Mouse (Mus musculus) midbrain, embryonic 16.5 days (tissue): ENCODE measurements around the gene Polr3h. TPM values are rescaled to one million over a fixed set of nuclear protein-coding genes. Genes with fewer than 3 reads are reported as not detected.

ENCODE experiments used
- ATAC-seq: fragments of 200-750 bp; cut with Nextera tagmentation; 2 replicates; pipeline ENCODE4 v1.8.0; 2017; ENCODE audit warnings: moderate TSS enrichment
- H3K27ac ChIP-seq: fragments of 300-500 bp; sonication (generic); 2 replicates; pipeline ENCODE4 v1.5.1; 2014; ENCODE audit warnings: mild to moderate bottlenecking, low read length, mixed read lengths
- H3K27me3 ChIP-seq: fragments of 300-500 bp; sonication (generic); 2 replicates; pipeline ENCODE4 v1.6.1; 2014; ENCODE audit warnings: low read depth, low read length, mixed read lengths; ENCODE audit not compliant: control insufficient read depth, insufficient read depth
- H3K36me3 ChIP-seq: fragments of 300-500 bp; sonication (generic); 2 replicates; pipeline ENCODE4 v1.6.1; 2014; ENCODE audit warnings: mild to moderate bottlenecking, low read length, moderate library complexity, mixed read lengths; ENCODE audit not compliant: control insufficient read depth, insufficient read depth
- H3K4me1 ChIP-seq: fragments of 300-500 bp; sonication (generic); 2 replicates; pipeline ENCODE4 v1.6.1; 2014; ENCODE audit warnings: mild to moderate bottlenecking, low read length, mixed read lengths; ENCODE audit not compliant: control insufficient read depth, insufficient read depth
- H3K4me2 ChIP-seq: fragments of 300-500 bp; sonication (generic); 2 replicates; pipeline ENCODE4 v1.6.1; 2014; ENCODE audit warnings: mild to moderate bottlenecking, low read length, mixed read lengths
- H3K4me3 ChIP-seq: fragments of 300-500 bp; sonication (generic); 2 replicates; pipeline ENCODE4 v1.5.1; 2014; ENCODE audit warnings: low read depth, mild to moderate bottlenecking, low read length, moderate library complexity, mixed read lengths
- H3K9ac ChIP-seq: fragments of 300-500 bp; sonication (generic); 2 replicates; pipeline ENCODE4 v1.6.1; 2014; ENCODE audit warnings: low read depth, low read length, mixed read lengths
- H3K9me3 ChIP-seq: fragments of 300-500 bp; sonication (generic); replicated peaks from 2 replicates; pipeline ENCODE4 v1.6.1; 2014; ENCODE audit warnings: mild to moderate bottlenecking, low read length, mixed read lengths; ENCODE audit not compliant: control insufficient read depth, poor library complexity, severe bottlenecking
- WGBS: fragments of 180-500 bp; shearing (Covaris S2); extraction: QIAGEN DNeasy Blood & Tissue Kit; methylation state at CpG from one replicate; pipeline ENCODE4 v1.1.7; 2014; 5-methylcytosine and 5-hydroxymethylcytosine counted together
- polyA plus RNA-seq: library from polyadenylated mRNA; unstranded; fragments of >200 nt; fragmentation: Nextera tagmentation; extraction: Ambion mirVana; gene quantifications from 2 replicates; pipeline ENCODE4 v1.2.1, GENCODE M21; 2015

Polr3h gene
- polyA plus RNA-seq, 1 experiment from 2014 or later: 77.2 TPM

- WGBS: 36% methylated on average over 7 of the region's 7 CpGs
- no peak for ATAC-seq
- no peaks in the 10 kb centered on the region for H3K4me1 ChIP-seq
Observed at GRCm38 (mm10) chr15:81848301-81848700, 77.7 kb downstream of the Polr3h start.

GRCm38 (mm10) chr15:81847861-81848260 lies 78.2 kb downstream of the Polr3h start:
- Histone ChIP-seq H3K27me3 (no peaks in the 10 kb centered on the region), H3K36me3 (peaks cover 18% of the 10 kb centered on the region), H3K4me2 (no peak overlapping the region), H3K27ac (no peak overlapping the region), H3K9me3 (no peaks in the 10 kb centered on the region), H3K4me1 (no peaks in the 10 kb centered on the region), H3K4me3 (no peak overlapping the region), H3K9ac (no peak overlapping the region)
- WGBS: 84% methylated on average over 5 of the region's 5 CpGs
- no peak for ATAC-seq

More at GRCm38 (mm10) chr15:81848301-81848700, 77.7 kb downstream of the Polr3h start:
- no peak overlapping the region for H3K4me2 ChIP-seq
- H3K27me3 ChIP-seq: no peaks in the 10 kb centered on the region
- H3K9me3 ChIP-seq: no peaks in the 10 kb centered on the region
- H3K9ac ChIP-seq: no peak overlapping the region
- H3K27ac ChIP-seq: no peak overlapping the region
- no peak overlapping the region for H3K4me3 ChIP-seq
- H3K36me3 ChIP-seq: peaks cover 18% of the 10 kb centered on the region

- 95% methylated on average over 4 of the region's 4 CpGs for WGBS
- Histone ChIP-seq H3K4me1 (no peaks in the 10 kb centered on the region), H3K9ac (no peak overlapping the region), H3K36me3 (peaks cover 18% of the 10 kb centered on the region), H3K27ac (no peak overlapping the region), H3K27me3 (no peaks in the 10 kb centered on the region), H3K4me2 (no peak overlapping the region), H3K4me3 (no peak overlapping the region), H3K9me3 (no peaks in the 10 kb centered on the region)
- no peak for ATAC-seq
Observed at GRCm38 (mm10) chr15:81847161-81847560, 78.9 kb downstream of the Polr3h start.

GRCm38 (mm10) chr15:81846755-81847154 lies 79.3 kb downstream of the Polr3h start:
- H3K9ac ChIP-seq: no peak overlapping the region
- H3K9me3 ChIP-seq: no peaks in the 10 kb centered on the region
- no peak overlapping the region for H3K4me2 ChIP-seq
- no peak overlapping the region for H3K27ac ChIP-seq
- H3K4me1 ChIP-seq: no peaks in the 10 kb centered on the region
- 88% methylated on average over 9 of the region's 9 CpGs for WGBS
- peaks cover 18% of the 10 kb centered on the region for H3K36me3 ChIP-seq
- H3K27me3 ChIP-seq: no peaks in the 10 kb centered on the region
- H3K4me3 ChIP-seq: no peak overlapping the region
- ATAC-seq: no peak

- no peak overlapping the region for H3K27ac ChIP-seq
- no peaks in the 10 kb centered on the region for H3K27me3 ChIP-seq
- no peaks in the 10 kb centered on the region for H3K4me1 ChIP-seq
- no peak overlapping the region for H3K9ac ChIP-seq
- H3K4me3 ChIP-seq: no peak overlapping the region
- peaks cover 8% of the 10 kb centered on the region for H3K36me3 ChIP-seq
- ATAC-seq: no peak
- H3K4me2 ChIP-seq: no peak overlapping the region
- 41% methylated on average over 4 of the region's 4 CpGs for WGBS
- no peaks in the 10 kb centered on the region for H3K9me3 ChIP-seq
Observed at GRCm38 (mm10) chr15:81845724-81846123, 80.3 kb downstream of the Polr3h start.

- no peak overlapping the region for H3K27ac ChIP-seq
- peaks cover 2% of the 10 kb centered on the region; the same call in 1 of the 2 replicates for H3K36me3 ChIP-seq
- H3K9me3 ChIP-seq: no peaks in the 10 kb centered on the region
- ATAC-seq: no peak
- 77% methylated on average over 5 of the region's 5 CpGs for WGBS
- no peak overlapping the region for H3K4me2 ChIP-seq
- no peaks in the 10 kb centered on the region for H3K4me1 ChIP-seq
- H3K9ac ChIP-seq: no peak overlapping the region
- H3K27me3 ChIP-seq: no peaks in the 10 kb centered on the region
- H3K4me3 ChIP-seq: no peak overlapping the region
Observed at GRCm38 (mm10) chr15:81845033-81845625, 80.9 kb downstream of the Polr3h start.

- H3K27me3 ChIP-seq: no peaks in the 10 kb centered on the region
- no peak for ATAC-seq
- 91% methylated on average over 7 of the region's 7 CpGs for WGBS
Observed at GRCm38 (mm10) chr15:81842275-81842674, 83.8 kb downstream of the Polr3h start.

GRCm38 (mm10) chr15:81840306-81840705 lies 85.7 kb downstream of the Polr3h start:
- Histone ChIP-seq H3K36me3 (no peaks in the 10 kb centered on the region), H3K27me3 (no peaks in the 10 kb centered on the region), H3K27ac (no peak overlapping the region), H3K9ac (no peak overlapping the region), H3K4me3 (no peak overlapping the region), H3K9me3 (no peaks in the 10 kb centered on the region), H3K4me2 (no peak overlapping the region), H3K4me1 (no peaks in the 10 kb centered on the region)
- ATAC-seq: no peak
- WGBS: 93% methylated on average over 7 of the region's 7 CpGs

More at GRCm38 (mm10) chr15:81842275-81842674, 83.8 kb downstream of the Polr3h start:
- H3K4me2 ChIP-seq: no peak overlapping the region
- H3K4me3 ChIP-seq: no peak overlapping the region
- H3K9ac ChIP-seq: no peak overlapping the region
- H3K4me1 ChIP-seq: no peaks in the 10 kb centered on the region
- H3K9me3 ChIP-seq: no peaks in the 10 kb centered on the region
- no peak overlapping the region for H3K27ac ChIP-seq
- no peaks in the 10 kb centered on the region for H3K36me3 ChIP-seq

GRCm38 (mm10) chr15:81839634-81840033 lies 86.4 kb downstream of the Polr3h start:
- H3K4me1 ChIP-seq: no peaks in the 10 kb centered on the region
- H3K27ac ChIP-seq: no peak overlapping the region
- H3K36me3 ChIP-seq: no peaks in the 10 kb centered on the region
- ATAC-seq: peak; percentile 56; the same call in 1 of the 2 replicates
- H3K27me3 ChIP-seq: no peaks in the 10 kb centered on the region
- no peak overlapping the region for H3K9ac ChIP-seq
- no peak overlapping the region for H3K4me2 ChIP-seq
- H3K9me3 ChIP-seq: no peaks in the 10 kb centered on the region
- H3K4me3 ChIP-seq: no peak overlapping the region
- 66% methylated on average over 5 of the region's 5 CpGs for WGBS
